Mouse (Mus musculus): ENCODE measurements around the gene Vmn2r53. TPM values are rescaled to one million over a fixed set of nuclear protein-coding genes. Genes with fewer than 3 reads are reported as not detected.
"Not testable (repeated sequence)": the region's sequence is repeated elsewhere in the genome, so short reads cannot be mapped to it uniquely, and the experiment has no call there.

Vmn2r53 gene
- polyA plus RNA-seq (2012; rRNA removed), result 0.01 TPM in 2 replicates

DNA sequence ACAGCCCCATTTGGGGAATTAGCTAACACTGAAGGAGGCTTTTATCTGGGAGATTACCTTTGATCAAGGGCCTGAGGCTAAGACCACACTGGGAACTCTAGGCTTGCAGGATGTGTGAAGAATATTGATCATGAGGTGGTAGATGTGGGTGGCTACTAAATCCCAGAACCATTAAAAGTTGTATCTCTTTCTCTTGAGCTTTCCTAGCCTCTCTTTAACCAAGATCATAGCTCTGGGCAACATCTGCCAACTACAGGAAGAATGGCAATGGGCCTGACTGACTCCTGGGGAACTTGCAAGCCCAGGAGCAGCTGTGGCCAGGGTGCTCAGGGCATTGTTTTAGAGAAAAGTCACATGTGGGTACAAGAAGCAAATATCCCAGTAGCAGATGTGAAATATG lies at the start of gene Vmn2r53:
Vmn2r53 (minus strand) TSS at position 101 of the 400 bp plus-strand sequence.
- no peak within 1 kb of the TSS for H3K4me3 ChIP-seq (ENCODE audit: control insufficient read depth, low read depth, low read length)

DNA sequence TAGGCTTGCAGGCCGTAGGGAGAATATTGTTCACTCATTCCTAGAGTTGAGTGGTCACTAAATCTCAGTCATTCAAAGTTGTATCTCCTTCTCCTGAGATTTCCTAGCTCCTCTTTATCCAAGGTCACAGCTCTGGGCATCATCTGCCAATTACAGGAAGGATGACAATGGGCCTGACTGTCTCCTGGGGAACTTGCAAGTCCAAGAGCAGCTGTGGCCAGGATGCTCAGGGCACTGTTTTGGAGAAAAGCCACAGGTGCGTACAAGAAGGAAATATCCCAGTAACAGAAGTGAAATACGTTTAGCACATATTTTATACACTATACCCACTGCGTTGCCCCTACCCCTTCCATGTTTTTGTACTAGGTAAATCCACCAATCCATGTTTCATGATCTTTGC lies 31.6 kb upstream of the Vmn2r53 start, which contains the start of gene Vmn2r54:
Vmn2r54 (minus strand) TSS at position 101 of the 400 bp plus-strand sequence.
- H3K36me3 ChIP-seq (ENCODE audit: control insufficient read depth, insufficient read depth, low read length), result not testable (repeated sequence)

More for the DNA sequence above, at the start of gene Vmn2r53:
- Histone ChIP-seq H3K27me3 (ENCODE audit: control insufficient read depth, insufficient read depth, low read length) (no peaks in the 10 kb centered on the region), H3K27ac (ENCODE audit: control insufficient read depth, insufficient read depth, low read depth, low read length) (no peak within 1 kb of the TSS), H3K36me3 (ENCODE audit: control insufficient read depth, insufficient read depth, low read length) (no peaks in the 10 kb centered on the region), H3K4me1 (ENCODE audit: control insufficient read depth, insufficient read depth, low read length) (no peaks in the 10 kb centered on the region)
- TF ChIP-seq CTCF (IDR thresholded peaks at IDR 0.05; ENCODE audit: control insufficient read depth, insufficient read depth, insufficient replicate concordance, low read depth, low read length) (no peak), POLR2A (IDR thresholded peaks at IDR 0.05; ENCODE audit: control insufficient read depth, low read depth, low read length) (no peak)

More for the DNA sequence above, 31.6 kb upstream of the Vmn2r53 start, which contains the start of gene Vmn2r54:
- not testable (repeated sequence) for H3K4me3 ChIP-seq (ENCODE audit: control insufficient read depth, low read depth, low read length); H3K4me1 ChIP-seq (ENCODE audit: control insufficient read depth, insufficient read depth, low read length); H3K27ac ChIP-seq (ENCODE audit: control insufficient read depth, insufficient read depth, low read depth, low read length); H3K27me3 ChIP-seq (ENCODE audit: control insufficient read depth, insufficient read depth, low read length)

Other genes starting within 250 kb of the Vmn2r53 start
- not detected in 2 replicates for gene Vmn1r84, start 239.5 kb downstream of the Vmn2r53 start, polyA plus RNA-seq (2012; rRNA removed)
- gene Zfp551, start 186.0 kb downstream of the Vmn2r53 start, polyA plus RNA-seq (2012; rRNA removed), result 0.33 and 0.35 TPM in 2 replicates
- gene Zfp606, start 130.5 kb downstream of the Vmn2r53 start, polyA plus RNA-seq (2012; rRNA removed), result 0.94 and 1.4 TPM in 2 replicates
- gene 2900092C05Rik, start 96.3 kb downstream of the Vmn2r53 start, polyA plus RNA-seq (2012; rRNA removed), result 11.1 and 16.4 TPM in 2 replicates
- gene Vmn2r54, start 31.5 kb upstream of the Vmn2r53 start, polyA plus RNA-seq (2012; rRNA removed), result 0.02 TPM in 1 of 2 replicates, not detected in the other
- 0.04 TPM in 1 of 2 replicates, not detected in the other for gene Vmn2r55, start 76.2 kb upstream of the Vmn2r53 start, polyA plus RNA-seq (2012; rRNA removed)
- gene Vmn2r56, start 126.2 kb upstream of the Vmn2r53 start, polyA plus RNA-seq (2012; rRNA removed), result not detected in 2 replicates
- 7.6 and 9.0 TPM in 2 replicates for gene Zscan18, start 194.8 kb upstream of the Vmn2r53 start, polyA plus RNA-seq (2012; rRNA removed)
- gene Zfp329, start 210.1 kb upstream of the Vmn2r53 start, polyA plus RNA-seq (2012; rRNA removed), result 2.0 and 3.0 TPM in 2 replicates
- gene Zfp110, start 226.0 kb upstream of the Vmn2r53 start, polyA plus RNA-seq (2012; rRNA removed), result 33.3 and 34.2 TPM in 2 replicates

Data from testis, adult 2 months (tissue).